Mouse (Mus musculus) bone marrow macrophage, adult 2 months (primary cell): Measurements from ENCODE around the gene Rps27l.

ENCODE experiments used
- CTCF ChIP-seq: IDR thresholded peaks from 2 replicates; pipeline ENCODE4 v1.5.1; 2012; ENCODE audit warnings: low read depth, mild to moderate bottlenecking, low read length, moderate library complexity
- POLR2A ChIP-seq: IDR thresholded peaks from 2 replicates; pipeline ENCODE4 v1.6.1; 2012; ENCODE audit warnings: mild to moderate bottlenecking, low read depth, low read length, borderline replicate concordance

GRCm38 (mm10) chr9:66910677-66911076 lies 35.2 kb upstream of the Rps27l start:
- TF ChIP-seq CTCF (no peak), POLR2A (no peak)
